Mouse (Mus musculus) lung, embryonic 15.5 days (tissue): Measurements from ENCODE around the gene Ctnna2. TPM values are rescaled to one million over a fixed set of nuclear protein-coding genes. Genes with fewer than 3 reads are reported as not detected.

ENCODE experiments used
- ATAC-seq: fragments of 200-750 bp; cut with Nextera tagmentation; 2 replicates; pipeline ENCODE4 v1.8.0; 2017; ENCODE audit warnings: moderate number of reproducible peaks, borderline replicate concordance; ENCODE audit not compliant: low FRiP score, low TSS enrichment; ENCODE audit errors: extremely low read depth
- H3K27ac ChIP-seq: fragments of 300-500 bp; sonication (generic); 2 replicates; pipeline ENCODE4 v1.5.1; 2015; ENCODE audit warnings: moderate library complexity, mild to moderate bottlenecking, inconsistent platforms
- H3K27me3 ChIP-seq: fragments of 300-500 bp; sonication (generic); 2 replicates; pipeline ENCODE4 v1.6.1; 2015; ENCODE audit warnings: inconsistent platforms
- H3K36me3 ChIP-seq: fragments of 300-500 bp; sonication (generic); 2 replicates; pipeline ENCODE4 v1.6.1; 2015; ENCODE audit warnings: inconsistent platforms
- H3K4me1 ChIP-seq: fragments of 300-500 bp; sonication (generic); 2 replicates; pipeline ENCODE4 v1.6.1; 2015; ENCODE audit warnings: inconsistent platforms
- H3K4me2 ChIP-seq: fragments of 300-500 bp; sonication (generic); 2 replicates; pipeline ENCODE4 v1.6.1; 2015; ENCODE audit warnings: inconsistent platforms, mild to moderate bottlenecking, moderate library complexity
- H3K4me3 ChIP-seq: fragments of 300-500 bp; sonication (generic); 2 replicates; pipeline ENCODE4 v1.5.1; 2015; ENCODE audit warnings: mild to moderate bottlenecking, inconsistent platforms
- H3K9ac ChIP-seq: fragments of 300-500 bp; sonication (generic); 2 replicates; pipeline ENCODE4 v1.6.1; 2015; ENCODE audit warnings: inconsistent platforms
- H3K9me3 ChIP-seq: fragments of 300-500 bp; sonication (generic); 2 replicates; pipeline ENCODE4 v1.6.1; 2016; ENCODE audit warnings: inconsistent platforms
- WGBS: fragments of 180-500 bp; shearing (Covaris S2); methylation state at CpG from one replicate; pipeline ENCODE4 v1.1.7; 2015; 5-methylcytosine and 5-hydroxymethylcytosine counted together
- polyA plus RNA-seq: library from polyadenylated mRNA; unstranded; fragments of >200 nt; fragmentation: Nextera tagmentation; extraction: Ambion mirVana; gene quantifications from 2 replicates; pipeline ENCODE4 v1.2.1, GENCODE M21; 2015

The Ctnna2 gene
- polyA plus RNA-seq, 1 experiment from 2014 or later: 2.0 TPM

- 68% methylated on average over 4 of the region's 4 CpGs for whole genome bisulfite sequencing
- no peak overlapping the region for H3K4me2 ChIP-seq
- ATAC-seq: no peak
- H3K9ac ChIP-seq: no peak overlapping the region
- no peaks in the 10 kb centered on the region for H3K9me3 ChIP-seq
- H3K27ac ChIP-seq: no peak overlapping the region
- no peaks in the 10 kb centered on the region for H3K4me1 ChIP-seq
- H3K27me3 ChIP-seq: no peaks in the 10 kb centered on the region
- H3K36me3 ChIP-seq: no peaks in the 10 kb centered on the region
- H3K4me3 ChIP-seq: no peak overlapping the region
Observed at GRCm38 (mm10) chr6:76908086-76908485, 1071.4 kb downstream of the Ctnna2 start.

GRCm38 (mm10) chr6:76897156-76897555 is 1082.3 kb downstream of the Ctnna2 start:
- Histone ChIP-seq H3K4me3 (no peak overlapping the region), H3K9me3 (no peaks in the 10 kb centered on the region), H3K4me2 (no peak overlapping the region), H3K36me3 (no peaks in the 10 kb centered on the region), H3K27me3 (no peaks in the 10 kb centered on the region), H3K4me1 (no peaks in the 10 kb centered on the region), H3K9ac (no peak overlapping the region), H3K27ac (no peak overlapping the region)
- WGBS: 85% methylated on average over 1 of the region's 1 CpGs
- ATAC-seq: no peak
